Mouse (Mus musculus) ES-E14 (cell line): Measurements from ENCODE around the gene Ccn5. TPM values are rescaled to one million over a fixed set of nuclear protein-coding genes. Genes with fewer than 3 reads are reported as not detected.

Experiments
- DNase-seq: peaks from one replicate; pipeline ENCODE4 v3.0.0-alpha.2; 2013; ENCODE audit warnings: low read depth, low spot score
- H3K27ac ChIP-seq: 2 replicates; pipeline ENCODE4 v1.5.1; 2012; ENCODE audit warnings: low read depth, mild to moderate bottlenecking, low read length, moderate library complexity, mixed read lengths; ENCODE audit not compliant: poor library complexity, insufficient read depth, severe bottlenecking
- H3K36me3 ChIP-seq: 2 replicates; pipeline ENCODE4 v1.6.1; 2012; ENCODE audit warnings: mild to moderate bottlenecking, low read length, moderate library complexity, mixed read lengths; ENCODE audit not compliant: control insufficient read depth, poor library complexity, insufficient read depth, severe bottlenecking
- H3K4me1 ChIP-seq, 2 experiments: fragments of 150-350 bp in 1 of 2; sonication (generic) in 1 of 2; 2 replicates each; pipeline ENCODE4 v1.6.1; 2012; ENCODE audit warnings: low read length in 2 of 2, mild to moderate bottlenecking in 1 of 2, mixed read lengths in 1 of 2; ENCODE audit not compliant: control insufficient read depth in 2 of 2, insufficient read depth in 2 of 2, poor library complexity in 1 of 2
- H3K4me3 ChIP-seq, 2 experiments: fragments of 150-350 bp in 1 of 2; sonication (generic) in 1 of 2; 2 replicates each; pipeline ENCODE4 v1.5.1; 2012; ENCODE audit warnings: low read length in 2 of 2, low read depth in 1 of 2, mild to moderate bottlenecking in 1 of 2, mixed read lengths in 1 of 2; ENCODE audit not compliant: insufficient read depth in 1 of 2, poor library complexity in 1 of 2, severe bottlenecking in 1 of 2
- H3K9ac ChIP-seq: 2 replicates; pipeline ENCODE4 v1.6.1; 2012; ENCODE audit warnings: low read depth, mild to moderate bottlenecking, low read length, mixed read lengths; ENCODE audit not compliant: poor library complexity, insufficient read depth, severe bottlenecking
- H3K9me3 ChIP-seq: fragments of 150-350 bp; sonication (generic); 2 replicates; pipeline ENCODE4 v1.6.1; 2012; ENCODE audit warnings: low read depth, mild to moderate bottlenecking, low read length; ENCODE audit not compliant: control insufficient read depth, insufficient read depth
- CHD2 ChIP-seq: IDR thresholded peaks from 2 replicates; pipeline ENCODE4 v1.6.1; 2014; ENCODE audit warnings: mild to moderate bottlenecking, low read depth, low read length, inconsistent platforms
- HCFC1 ChIP-seq: IDR thresholded peaks from 2 replicates; pipeline ENCODE4 v1.6.1; 2012; ENCODE audit warnings: low read length, inconsistent platforms, borderline replicate concordance; ENCODE audit not compliant: insufficient read depth
- MAFK ChIP-seq: IDR thresholded peaks from 2 replicates; pipeline ENCODE4 v1.6.1; 2014; ENCODE audit warnings: mild to moderate bottlenecking, low read depth, low read length, inconsistent platforms; ENCODE audit not compliant: insufficient read depth
- ZC3H11A ChIP-seq: IDR thresholded peaks from 2 replicates; pipeline ENCODE4 v1.6.1; 2012; ENCODE audit warnings: low read depth, mild to moderate bottlenecking, inconsistent platforms, low read length, borderline replicate concordance
- ZNF384 ChIP-seq: IDR thresholded peaks from 2 replicates; pipeline ENCODE4 v1.6.1; 2012; ENCODE audit warnings: low read depth, low read length, inconsistent platforms
- in situ Hi-C, 2 experiments: fragments of 600-800 bp; cut with MboI; formaldehyde crosslinking; loops; one replicate each; pipeline ENCODE4 v1.15.1; 2025; ENCODE audit warnings: low sequenced_read_pairs in 2 of 2, inconsistent platforms in 1 of 2; ENCODE audit not compliant: unreplicated experiment in 2 of 2
- total RNA-seq: library from RNA; depleted of rRNA; stranded (reverse); fragments of 300-350 nt; gene quantifications from 2 replicates; pipeline ENCODE4 v1.2.3, GENCODE M21; 2012

Gene Ccn5
- total RNA-seq, 1 experiment = 0.27 TPM

GRCm38 (mm10) chr2:163800832-163801231 lies 19.8 kb upstream of the Ccn5 start:
- no peaks in the 10 kb centered on the region for H3K4me1 ChIP-seq
- H3K27ac ChIP-seq = no peak overlapping the region
- DNase-seq = no peak
- TF ChIP-seq ZNF384 (no peak), MAFK (no peak), HCFC1 (no peak), CHD2 (no peak), ZC3H11A (no peak)
- no peaks in the 10 kb centered on the region for H3K36me3 ChIP-seq
- no peak overlapping the region for H3K9ac ChIP-seq
- no peak overlapping the region for H3K4me3 ChIP-seq
- no peaks in the 10 kb centered on the region for H3K9me3 ChIP-seq
- in situ Hi-C loops = no loop called here

DNA sequence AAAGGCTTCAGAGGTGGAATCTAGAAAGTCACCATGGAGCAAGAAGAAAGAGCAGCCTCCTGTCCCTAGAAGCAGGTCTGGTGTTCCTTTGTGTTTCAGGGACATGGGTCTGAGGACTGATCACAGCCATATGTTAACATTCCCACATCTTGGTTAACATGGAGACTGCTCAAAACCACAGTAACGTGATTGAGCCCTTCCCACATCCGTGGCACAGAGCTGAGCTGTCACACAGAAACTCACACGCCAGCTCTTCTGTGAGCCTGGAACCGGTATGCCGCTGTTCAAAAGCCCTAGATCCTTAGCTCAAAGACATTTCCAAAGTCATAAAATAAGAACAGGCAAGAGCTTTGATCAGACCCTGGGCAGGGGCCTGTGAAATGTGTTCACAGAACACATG lies 19.3 kb upstream of the Ccn5 start:
- Histone ChIP-seq H3K4me1 (no peaks in the 10 kb centered on the region), H3K27ac (no peak overlapping the region), H3K9ac (no peak overlapping the region), H3K4me3 (no peak overlapping the region), H3K9me3 (no peaks in the 10 kb centered on the region), H3K36me3 (no peaks in the 10 kb centered on the region)
- in situ Hi-C loops = no loop called here
- no peak for TF ChIP-seq MAFK
- TF ChIP-seq HCFC1 = no peak
- TF ChIP-seq ZNF384 = no peak
- no peak for TF ChIP-seq CHD2
- TF ChIP-seq ZC3H11A = no peak
- no peak for DNase-seq

DNA sequence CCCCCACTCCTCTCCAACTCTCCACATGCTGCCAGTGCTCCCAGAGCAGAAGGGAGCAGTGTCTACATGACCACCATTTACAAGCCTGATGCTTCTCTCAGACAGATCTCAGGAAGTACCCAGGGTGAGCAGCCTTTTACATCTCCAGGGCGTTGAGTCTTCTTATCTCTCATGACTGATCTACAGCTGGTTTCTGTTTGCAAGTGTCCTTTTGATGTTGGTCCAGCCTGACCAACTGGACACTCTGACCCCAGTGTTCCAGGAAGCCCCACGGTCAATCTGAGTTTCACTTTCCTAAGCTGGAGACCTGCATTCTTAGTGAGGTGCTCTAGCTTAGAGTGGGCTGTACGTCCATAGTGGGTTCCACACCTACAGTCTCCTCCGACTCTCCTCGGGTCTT lies 16.8 kb upstream of the Ccn5 start:
- no peak for TF ChIP-seq MAFK
- TF ChIP-seq CHD2 = no peak
- TF ChIP-seq ZC3H11A = no peak
- TF ChIP-seq ZNF384 = no peak

DNA sequence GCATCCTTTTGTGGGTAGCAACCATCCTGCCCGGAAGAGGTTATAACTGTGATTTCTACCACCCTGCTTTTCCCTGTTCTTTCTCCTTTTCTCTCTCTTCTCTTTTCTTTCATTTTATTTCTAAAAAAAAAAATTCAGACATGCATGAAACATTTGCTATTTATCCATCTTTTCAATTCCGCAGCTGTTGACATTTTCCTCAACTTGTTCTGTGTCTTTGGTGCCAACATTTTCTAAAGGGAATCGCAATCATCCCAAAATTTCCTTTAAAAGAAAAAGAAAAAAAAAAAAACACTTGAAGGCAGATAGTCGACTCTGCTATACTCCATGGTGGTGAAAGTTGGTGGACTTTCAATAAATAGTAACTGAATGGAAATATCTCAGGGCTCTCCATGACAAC lies 11.5 kb upstream of the Ccn5 start:
- Histone ChIP-seq H3K4me1 (no peaks in the 10 kb centered on the region; a peak in 1 of 4 replicates), H3K4me3 (no peak overlapping the region), H3K9me3 (no peaks in the 10 kb centered on the region), H3K9ac (no peak overlapping the region), H3K27ac (no peak overlapping the region), H3K36me3 (no peaks in the 10 kb centered on the region)
- in situ Hi-C loops = no loop called here
- DNase-seq = no peak
- TF ChIP-seq ZNF384 = no peak
- TF ChIP-seq ZC3H11A = no peak
- TF ChIP-seq CHD2 = no peak
- no peak for TF ChIP-seq HCFC1

More for the DNA sequence above, 16.8 kb upstream of the Ccn5 start:
- DNase-seq = no peak
- no peaks in the 10 kb centered on the region for H3K9me3 ChIP-seq
- H3K4me1 ChIP-seq = no peaks in the 10 kb centered on the region
- no peak overlapping the region for H3K4me3 ChIP-seq
- H3K9ac ChIP-seq = no peak overlapping the region
- H3K27ac ChIP-seq = no peak overlapping the region
- in situ Hi-C loops = no loop called here
- no peaks in the 10 kb centered on the region for H3K36me3 ChIP-seq

DNA sequence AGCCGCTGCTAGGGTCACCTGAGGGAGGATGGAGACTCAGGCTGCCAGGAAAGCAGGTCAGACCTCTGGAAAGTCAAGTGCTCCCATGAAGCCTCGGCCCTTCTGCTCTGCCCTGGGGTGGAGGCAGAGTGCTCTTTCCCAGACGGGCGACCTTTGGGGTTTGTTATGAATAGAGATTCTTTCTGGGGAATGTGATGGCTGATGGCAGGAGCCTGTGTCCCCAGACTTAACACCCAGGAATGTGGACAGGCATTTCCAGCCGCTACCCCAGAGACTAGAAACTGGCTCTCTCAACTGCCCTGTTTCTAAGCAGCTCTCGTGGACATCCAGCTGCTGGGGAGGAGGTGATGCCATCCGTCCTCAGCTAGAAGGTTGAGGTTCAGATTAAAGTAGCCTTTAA lies 11.0 kb upstream of the Ccn5 start:
- TF ChIP-seq CHD2 (no peak), ZC3H11A (no peak), MAFK (no peak), HCFC1 (no peak), ZNF384 (no peak)
- no peak overlapping the region for H3K27ac ChIP-seq
- no peaks in the 10 kb centered on the region; a peak in 1 of 4 replicates for H3K4me1 ChIP-seq
- in situ Hi-C loops = no loop called here
- no peak for DNase-seq
- no peaks in the 10 kb centered on the region for H3K9me3 ChIP-seq
- H3K9ac ChIP-seq = no peak overlapping the region
- H3K4me3 ChIP-seq = no peak overlapping the region
- H3K36me3 ChIP-seq = no peaks in the 10 kb centered on the region
